Mouse (Mus musculus) frontal cortex, postnatal 10 days (tissue): ENCODE measurements at regions not wholly inside any gene's neighbourhood (a gene's known extent, or its start where the extent isn't known, plus 50 kb on each side); places are given as distances from the start of the nearest gene placed in this dataset.
"Not testable (repeated sequence)": the region's sequence is repeated elsewhere in the genome, so short reads cannot be mapped to it uniquely, and the experiment has no call there.

Source experiments
- DNase-seq, 2 experiments: peaks; one replicate each; pipeline ENCODE4 v3.0.0; 2022; ENCODE audit warnings: low spot score in 2 of 2, mixed read lengths in 1 of 2

DNA sequence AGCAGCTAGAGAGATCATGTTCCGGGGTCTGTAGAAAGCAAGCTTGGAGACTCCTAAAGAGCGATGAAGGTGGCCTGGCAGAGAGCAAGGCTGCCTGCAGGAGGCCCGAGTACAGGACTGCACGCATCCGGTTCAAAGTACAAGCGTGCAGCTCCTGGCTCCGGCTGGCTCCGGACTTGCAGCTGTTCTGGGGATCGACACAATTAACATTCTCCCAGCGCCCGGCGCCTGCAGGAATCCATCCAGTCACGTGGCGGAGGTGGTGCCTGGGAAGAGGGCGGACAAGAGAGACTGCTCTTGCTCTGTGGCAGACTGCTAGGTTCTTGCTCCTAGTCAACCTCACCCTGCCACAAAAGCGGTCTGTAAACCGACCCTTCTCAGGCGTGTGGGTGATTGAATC, 86.9 kb downstream of the Bdh1 start:
- peak; percentile 77 to 82 for DNase-seq

DNA sequence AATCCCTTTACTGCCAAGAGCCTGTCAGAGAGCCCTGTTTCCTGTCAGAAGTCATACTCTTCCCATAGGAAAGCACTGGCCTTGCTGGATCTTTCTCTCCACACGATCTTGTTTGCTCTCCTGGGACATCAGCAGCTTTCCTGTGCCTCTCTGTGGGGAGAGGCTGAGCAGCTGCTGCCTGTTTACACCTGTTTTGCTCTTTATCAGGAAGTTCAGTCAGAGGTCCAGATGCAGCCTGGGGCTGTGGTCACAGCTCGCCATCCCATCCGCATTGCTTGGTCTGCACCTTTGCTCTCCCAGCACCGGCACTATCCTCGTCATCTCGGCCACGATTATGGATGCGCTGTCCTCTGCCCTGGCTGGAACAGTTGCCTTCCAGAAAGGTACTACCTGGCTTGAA, 88.0 kb downstream of the Bdh1 start:
- no peak for DNase-seq

DNA sequence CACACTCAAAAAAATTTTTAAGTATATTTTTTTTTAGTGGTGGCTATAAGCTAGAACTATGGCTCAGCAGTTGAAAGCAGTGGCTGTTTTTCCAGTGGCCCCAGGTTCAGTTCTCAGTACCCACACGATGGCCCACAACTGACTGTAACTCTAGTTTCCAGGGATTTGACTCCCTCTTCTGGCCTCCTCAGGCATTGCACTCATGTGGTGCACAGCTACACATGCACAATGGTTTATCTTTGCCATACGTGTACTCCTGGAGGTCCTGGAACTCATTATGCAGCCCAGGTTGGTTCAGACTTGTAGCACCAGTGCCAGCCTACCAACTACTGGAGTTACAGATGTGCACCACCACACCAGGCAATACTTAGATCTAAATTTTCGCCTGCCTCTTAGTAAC, 96.7 kb downstream of the Bdh1 start:
- no peak for DNase-seq

DNA sequence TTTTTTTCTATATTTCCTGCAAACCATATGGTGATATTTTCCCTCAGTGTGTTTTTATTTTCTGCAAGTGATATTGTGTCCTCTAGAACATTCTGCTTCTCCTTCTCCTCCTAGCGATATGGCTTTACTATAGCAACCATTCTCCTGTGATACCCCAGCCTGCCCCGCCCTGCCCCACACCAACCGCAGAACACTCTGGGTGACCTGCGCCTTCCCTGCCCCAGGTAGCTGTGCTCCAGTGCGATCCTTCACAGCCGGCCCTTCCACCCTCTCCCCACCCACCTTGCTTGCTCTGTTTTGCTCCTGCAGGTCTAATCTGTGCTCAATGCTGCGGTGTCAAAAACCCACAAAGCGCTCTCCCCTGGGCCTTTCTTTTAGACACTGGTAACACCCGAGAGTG, 98.0 kb downstream of the Bdh1 start:
- DNase-seq, result no peak

DNA sequence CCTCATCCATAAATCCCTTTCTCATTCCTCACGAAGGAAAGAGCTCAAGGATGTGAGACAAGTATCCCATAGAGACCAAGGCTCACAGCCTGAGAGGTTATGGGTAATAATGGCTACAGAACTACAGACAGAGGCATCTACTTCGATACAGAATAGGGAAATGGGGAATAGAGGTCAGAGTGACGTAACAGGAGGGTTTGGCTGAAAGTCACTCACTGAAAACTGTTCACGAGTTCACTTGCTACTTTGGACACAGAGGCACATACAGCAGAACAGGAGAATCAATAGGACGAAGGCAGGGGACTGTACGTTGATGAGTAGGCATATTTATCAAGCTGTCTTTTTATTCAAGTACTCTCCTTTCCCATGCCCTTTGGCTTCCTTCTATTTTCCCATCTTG, 99.7 kb downstream of the Bdh1 start:
- DNase-seq, result no peak

DNA sequence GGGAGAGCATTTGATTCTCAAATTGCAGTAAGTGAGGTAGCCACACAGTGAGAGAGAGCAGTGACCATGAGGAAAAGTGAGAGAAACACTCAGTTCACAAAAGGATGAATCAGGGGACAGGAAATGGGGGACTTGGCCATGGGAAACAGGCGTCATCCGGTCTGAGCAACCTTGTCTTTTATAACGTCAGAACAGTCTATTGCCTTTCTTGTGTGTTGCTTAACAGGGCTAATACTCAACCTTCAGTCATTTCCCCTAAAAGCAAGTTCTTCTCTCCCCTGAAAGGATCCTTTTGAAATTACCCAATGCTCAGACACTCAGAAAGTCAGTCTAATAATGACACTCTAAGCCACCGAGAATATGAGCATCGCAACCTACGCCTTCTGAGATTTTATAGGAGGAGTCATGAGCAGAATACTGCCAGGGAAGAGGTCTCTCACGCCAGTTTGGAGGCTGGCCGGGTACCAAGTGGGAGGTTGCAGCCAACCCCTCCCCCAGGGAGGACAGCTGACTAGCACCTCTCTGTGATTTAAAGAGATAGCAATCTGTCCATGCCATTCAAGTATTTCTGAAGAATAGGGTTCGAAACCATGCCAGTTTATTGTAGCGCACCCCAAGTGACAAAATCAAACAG, 104.7 kb downstream of the Bdh1 start:
- no peak for DNase-seq

DNA sequence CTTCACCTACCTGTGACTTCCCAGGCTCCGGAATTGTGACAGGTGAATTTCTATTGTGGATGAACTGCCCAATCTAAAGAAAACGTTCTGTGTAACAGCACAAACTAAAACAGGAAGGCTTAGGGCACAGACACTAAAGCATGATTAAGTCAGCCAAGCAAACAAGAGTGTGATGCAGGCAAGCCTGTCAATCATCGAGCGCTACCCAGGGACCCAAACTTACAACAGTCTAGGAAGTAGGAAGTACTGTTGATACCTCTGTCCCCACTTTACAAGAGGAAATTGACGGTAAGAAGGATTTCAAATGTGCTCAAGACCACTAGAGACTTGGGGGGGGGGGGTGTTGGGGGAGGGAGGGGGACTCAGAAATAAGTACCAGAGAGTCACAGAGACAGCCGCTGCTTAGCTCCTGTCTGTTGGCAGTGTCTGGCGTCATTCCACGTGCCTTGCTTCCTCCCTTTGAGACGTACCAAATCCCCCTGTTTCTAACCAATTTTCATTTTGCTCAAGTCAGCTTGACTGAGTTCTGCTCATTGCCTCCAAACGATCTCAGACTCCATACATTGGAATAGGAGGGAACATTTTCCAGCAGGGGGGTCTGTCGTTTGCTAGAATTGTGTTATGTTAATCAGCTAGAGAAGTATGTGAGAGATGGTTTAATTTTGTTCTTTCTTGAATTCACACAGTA, 106.7 kb downstream of the Bdh1 start:
- no peak for DNase-seq

DNA sequence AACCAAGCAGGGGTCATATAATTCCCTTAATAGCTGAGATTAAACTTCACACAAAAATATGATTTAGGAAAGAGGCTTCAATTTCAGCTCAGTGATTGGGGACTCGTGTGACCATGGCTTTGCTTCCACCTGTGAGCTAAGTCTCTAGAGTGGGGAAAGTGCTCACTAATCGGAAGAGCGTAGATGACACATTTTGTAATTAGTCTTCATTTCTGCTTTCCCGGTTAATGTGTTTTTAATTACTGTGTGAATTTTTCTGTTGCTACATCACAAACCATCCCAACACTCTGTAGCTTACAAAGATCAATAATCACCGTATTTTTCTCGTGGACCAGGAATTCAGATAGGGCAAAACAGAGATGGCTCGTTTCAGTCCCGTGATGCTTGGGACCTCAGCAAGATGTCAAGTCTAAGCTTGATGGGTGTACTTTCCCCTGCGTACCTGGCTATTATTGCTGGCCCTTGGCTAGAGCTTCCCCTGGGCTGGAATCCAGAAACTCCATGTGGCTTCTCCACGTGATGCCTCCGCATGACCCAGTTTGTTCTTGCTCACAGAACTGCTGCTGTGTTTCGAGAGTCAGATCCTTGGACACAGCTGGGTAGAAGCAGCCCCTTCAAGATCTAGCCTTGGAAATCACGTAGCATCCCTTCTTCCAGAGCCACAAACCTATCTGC, 107.3 kb downstream of the Bdh1 start:
- no peak for DNase-seq

DNA sequence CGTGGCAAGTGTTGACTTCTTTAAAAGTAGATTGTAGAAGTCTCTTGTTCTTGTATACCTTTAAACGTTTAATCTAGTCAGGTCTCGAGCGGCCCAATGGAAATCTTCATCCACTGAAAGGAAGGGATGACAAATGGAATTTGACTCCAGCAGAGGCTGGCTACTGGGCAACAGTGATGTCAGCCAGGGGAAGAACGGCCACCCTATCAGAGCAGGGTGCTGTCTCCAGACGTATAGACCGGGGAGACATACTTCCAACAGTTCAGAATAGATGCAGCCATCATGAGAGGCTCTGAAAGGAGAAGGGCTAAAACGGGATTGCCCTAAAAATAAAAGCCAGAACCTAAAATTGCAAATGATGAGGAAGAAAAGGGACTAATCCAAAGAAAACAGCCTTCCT, 108.0 kb downstream of the Bdh1 start:
- no peak for DNase-seq

DNA sequence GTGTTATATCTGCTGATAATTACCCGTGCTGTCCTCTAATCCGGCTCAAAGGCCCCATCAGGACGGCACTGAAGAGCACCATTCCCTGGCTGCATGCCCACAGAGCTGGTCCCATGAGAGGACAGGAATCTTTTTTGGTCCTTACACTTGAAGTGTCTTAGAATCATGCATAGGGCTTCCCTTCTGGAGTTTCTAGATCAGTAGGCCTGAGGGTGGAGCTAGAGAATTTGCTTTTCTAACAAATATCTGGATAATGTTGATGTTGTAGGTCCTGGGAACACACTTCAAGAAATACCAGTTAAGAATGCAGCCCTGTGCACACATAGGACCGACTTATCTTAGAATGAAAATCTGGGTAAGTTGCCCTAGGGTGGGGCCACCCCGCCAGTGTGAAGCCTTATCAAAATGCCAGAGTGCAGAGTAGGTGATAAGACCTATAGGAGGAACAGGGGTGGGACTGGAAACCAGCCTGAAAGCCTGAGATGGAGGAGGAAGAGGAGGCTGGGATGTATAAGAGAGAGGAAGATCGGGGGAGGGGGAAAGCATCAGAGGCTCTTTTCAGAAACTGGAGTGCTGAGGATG, 111.2 kb downstream of the Bdh1 start:
- DNase-seq, result no peak

DNA sequence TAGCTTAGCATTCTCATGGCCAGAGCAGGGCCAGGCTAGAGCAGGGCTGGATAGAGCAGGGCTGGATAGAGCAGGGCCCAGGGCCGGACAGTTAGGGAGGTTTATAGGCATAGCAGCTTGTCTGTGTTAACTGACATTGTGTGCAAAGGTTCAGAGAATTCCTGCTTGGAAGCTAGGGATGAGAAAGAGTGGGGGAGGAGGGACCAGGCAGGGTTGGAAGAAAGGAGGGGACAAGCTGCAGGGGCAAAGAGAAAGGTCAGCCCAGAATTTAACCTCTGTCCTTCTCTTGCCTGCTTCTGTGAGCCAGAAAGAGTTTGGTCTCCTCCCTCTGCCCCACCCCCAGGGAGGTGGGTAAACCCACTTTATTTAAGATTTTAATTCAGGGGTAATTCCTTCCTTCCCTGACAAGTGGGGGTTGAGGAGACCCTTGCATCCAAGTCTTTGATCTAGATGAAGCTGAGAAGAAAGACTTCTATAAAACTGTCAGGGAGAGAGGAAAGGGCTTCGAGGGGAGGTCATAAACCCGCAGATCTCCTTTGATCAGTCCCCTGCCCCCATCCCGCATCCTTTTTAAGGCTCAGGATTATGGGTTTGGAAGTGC, 112.9 kb downstream of the Bdh1 start:
- DNase-seq, result no peak

DNA sequence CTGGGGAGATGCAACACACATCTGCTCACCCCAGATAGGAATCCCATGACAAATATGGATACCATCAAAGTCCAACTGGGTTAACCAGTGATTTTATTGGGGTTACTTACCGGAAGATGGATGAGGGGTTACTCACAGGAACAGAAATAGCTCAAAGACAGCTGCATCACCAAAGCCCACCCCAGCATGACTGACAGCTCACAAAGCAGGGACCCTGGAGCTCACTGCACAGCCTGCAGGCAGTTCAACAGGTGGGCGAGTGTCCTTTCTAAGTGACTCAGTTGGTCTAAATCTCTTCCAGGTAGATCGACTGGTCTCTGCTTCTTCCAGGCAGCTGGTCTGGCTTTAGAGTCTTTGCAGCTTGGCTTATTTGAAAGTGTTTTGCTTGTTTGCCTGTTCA, 114.2 kb downstream of the Bdh1 start:
- DNase-seq, result no peak

DNA sequence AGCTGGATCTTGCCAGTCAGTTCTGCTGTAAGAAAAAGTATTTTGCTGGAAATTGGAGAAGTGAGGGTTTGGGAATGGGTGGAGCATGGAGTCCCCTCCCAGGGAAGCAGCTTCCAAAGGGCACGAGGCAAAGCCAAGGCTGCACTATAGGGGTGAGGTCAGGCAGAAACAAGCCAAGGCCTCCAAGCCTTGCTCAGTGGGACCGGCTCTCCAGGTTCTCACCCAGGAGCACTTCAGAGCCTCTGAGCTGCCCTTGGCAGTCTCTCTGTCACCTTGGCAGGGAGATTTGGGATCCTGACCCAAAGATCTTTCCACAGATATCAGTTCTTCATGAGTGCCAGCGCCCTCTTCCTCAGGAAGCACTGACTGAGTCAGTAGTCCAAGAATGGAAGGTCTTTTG, 116.5 kb downstream of the Bdh1 start:
- DNase-seq, result no peak

DNA sequence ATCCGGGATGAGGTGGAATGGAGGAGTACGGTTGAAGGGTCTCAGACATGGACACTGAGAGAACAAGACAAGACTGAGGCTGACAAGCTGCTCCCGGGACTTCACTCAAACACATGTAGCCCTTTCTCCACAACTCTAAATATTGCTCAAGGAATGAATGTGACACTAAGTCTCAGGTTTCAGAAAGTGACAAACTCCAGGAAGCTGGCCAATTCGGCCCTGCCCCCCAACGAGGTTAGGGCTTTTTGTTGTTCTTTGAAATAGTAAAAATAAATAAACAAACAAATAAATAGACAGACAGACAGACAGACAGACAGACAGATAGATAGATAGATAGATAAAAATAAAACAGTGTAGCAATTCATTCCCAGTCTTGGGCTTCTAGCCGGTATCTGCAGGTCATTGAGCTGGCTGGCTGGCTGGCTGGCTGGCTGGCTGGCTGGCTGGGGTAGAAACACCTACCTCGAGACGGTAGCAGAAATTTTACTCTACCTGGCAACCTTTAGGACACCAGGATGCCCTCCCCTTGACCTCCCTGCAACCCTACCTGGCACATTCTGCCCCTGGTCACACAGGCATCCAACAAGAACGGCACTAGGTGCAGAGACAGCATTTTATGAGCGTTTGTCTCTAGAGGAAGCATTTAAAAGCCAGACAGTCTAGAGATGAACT, 119.6 kb upstream of the Dlg1 start:
- DNase-seq, result no peak

DNA sequence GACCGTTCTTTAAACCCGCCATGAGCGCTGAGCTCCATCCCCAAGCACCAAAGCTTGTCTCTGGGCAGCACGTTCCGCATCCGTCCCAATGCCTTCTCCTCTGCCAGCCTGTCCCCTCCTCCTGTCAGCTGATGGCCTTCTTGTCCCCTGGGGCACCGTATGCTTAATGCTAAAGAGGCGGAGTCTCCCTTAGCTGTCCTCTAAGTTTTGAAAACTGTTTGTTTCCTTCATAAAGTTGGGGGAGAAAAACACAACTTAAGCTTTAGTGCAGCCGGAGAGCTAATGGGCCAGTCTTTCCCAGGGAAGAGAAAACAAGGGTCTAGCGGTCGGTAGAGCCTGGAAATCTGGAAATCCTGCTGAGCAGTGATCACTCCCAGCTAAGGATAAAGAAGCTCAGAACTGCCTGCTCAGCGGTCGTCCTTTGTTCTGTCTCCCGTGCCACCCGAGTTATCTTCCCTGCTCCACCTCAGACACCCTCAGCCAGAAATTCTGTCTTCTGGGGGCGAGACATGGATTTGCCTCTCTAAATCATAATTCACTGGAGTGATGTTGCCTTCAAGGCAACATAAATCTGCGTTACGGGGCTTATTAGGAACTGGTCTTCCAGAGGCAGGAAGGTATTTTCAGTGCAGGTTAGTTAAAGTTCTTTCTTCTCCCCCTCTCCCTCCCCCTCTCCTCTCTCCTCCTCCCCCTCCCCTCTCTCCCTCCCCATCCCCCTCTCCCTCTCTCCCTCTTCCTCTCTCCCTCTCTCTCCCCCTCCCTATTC, 117.0 kb upstream of the Dlg1 start:
- DNase-seq, result no peak

DNA sequence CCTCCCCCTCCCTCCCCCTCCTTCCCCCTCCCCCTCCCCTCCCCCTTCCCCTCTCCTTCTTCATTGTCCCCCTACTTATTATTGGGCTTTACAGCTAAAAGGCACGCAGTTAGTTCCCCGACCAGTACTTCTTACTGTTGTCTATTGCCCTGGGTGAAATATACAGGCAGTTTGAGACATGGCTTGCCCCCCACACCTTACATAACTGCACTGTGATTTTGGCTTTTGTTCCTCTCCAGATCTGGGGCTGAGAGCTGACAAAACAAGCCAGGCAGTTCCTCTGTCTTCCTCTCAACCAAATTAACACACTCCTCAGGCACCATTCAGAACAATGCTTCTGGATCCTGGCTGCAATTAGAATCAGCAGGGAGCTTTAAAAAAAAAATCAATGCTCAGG, 116.4 kb upstream of the Dlg1 start:
- no peak for DNase-seq

DNA sequence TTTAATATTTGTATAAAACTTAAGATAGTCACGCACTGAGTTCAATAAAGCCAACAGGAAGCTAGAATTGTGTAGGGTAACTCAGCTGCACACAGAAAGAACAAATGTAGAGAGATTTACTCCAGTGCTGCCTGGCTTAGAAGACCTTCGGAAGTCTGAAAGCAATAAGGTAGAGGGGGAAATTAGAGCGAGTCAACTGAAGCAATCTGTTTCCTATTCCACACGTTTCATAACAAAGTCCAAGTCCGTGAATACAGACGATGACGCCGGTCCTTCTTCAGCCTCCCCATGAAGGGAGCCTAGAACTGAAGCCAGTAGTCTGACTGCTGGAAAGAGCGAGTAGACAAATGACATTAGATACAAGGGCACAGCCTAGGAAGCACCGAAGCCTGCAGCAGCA, 115.9 kb upstream of the Dlg1 start:
- DNase-seq, result no peak

DNA sequence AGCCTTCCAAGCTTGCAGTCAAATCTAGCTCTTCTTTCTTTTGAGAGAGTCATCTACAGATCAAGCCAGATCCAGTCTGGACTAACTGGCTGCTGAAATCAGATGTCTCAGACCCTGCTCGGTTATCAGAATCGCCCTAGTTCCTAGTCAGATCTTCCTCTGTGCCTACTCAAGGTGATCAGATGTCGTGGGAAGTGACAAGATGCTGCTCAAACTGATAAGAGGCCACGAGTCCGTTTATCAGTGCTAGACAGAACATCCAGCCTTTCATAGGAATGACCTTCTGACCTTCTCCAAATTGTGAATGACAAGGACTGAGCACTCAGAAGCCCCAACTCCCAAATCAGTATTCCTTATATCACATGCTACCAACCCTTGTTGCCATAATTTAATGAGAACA, 113.3 kb upstream of the Dlg1 start:
- DNase-seq, result no peak

DNA sequence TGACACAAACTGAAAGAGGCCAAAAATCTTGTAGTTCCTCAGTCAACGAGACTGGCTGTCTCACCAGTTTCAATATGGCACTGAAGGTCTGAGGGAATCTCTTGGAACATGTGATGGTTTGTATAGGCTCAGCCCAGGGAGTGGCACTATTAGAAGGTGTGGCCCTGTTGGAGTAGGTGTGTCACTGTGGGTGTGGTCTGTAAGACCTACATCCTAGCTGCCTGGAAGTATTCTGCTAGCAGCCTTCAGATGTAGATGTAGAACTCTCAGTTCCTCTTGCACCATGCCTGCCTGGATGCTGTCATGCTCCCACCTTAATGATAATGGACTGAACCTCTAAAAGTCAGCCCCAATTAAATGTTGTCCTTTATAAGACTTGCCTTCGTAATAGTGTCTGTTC, 112.7 kb upstream of the Dlg1 start:
- DNase-seq, result not testable (repeated sequence)

DNA sequence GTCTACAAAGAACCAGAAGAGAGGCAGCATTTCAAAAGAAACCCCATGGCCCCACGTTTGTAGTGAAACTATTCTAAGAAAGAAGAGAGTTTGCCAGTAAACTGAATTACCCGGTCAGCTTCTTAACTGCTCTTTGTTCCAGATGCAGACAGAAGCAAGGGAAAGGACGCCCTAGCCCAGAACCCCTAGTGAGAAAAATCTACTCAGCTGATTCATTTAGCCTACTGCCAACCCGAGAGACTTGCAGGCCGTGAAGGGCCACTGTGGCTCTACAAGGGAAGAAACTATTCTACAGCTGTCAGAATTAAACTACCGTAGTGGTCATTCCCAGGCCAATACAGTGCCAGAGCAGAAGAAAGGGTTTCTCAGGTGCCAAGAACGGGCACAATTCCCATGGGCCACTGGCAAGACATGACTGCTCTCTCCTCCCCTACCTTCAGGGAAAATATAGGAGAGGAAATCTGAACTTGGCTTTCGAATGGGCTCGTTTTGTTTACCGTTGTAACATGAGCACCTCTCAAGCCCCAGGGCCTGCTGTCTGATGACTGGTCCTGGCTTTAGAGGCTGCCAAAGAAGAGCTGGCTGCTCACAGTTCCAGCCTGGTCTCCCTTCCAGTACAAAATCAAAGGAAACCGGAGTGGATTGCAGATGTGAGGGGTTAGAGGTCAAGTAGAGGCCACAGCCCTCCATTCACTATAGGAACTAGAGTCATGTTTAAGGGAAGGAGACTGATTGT, 111.7 kb upstream of the Dlg1 start:
- DNase-seq, result no peak
